Mouse (Mus musculus): ENCODE measurements around the gene Map3k13. TPM values are rescaled to one million over a fixed set of nuclear protein-coding genes. Genes with fewer than 3 reads are reported as not detected.
"Not testable (repeated sequence)": the region's sequence is repeated elsewhere in the genome, so short reads cannot be mapped to it uniquely, and the experiment has no call there.

The Map3k13 gene
- polyA plus RNA-seq, 1 experiment from 2014 or later: 5.1 TPM

DNA sequence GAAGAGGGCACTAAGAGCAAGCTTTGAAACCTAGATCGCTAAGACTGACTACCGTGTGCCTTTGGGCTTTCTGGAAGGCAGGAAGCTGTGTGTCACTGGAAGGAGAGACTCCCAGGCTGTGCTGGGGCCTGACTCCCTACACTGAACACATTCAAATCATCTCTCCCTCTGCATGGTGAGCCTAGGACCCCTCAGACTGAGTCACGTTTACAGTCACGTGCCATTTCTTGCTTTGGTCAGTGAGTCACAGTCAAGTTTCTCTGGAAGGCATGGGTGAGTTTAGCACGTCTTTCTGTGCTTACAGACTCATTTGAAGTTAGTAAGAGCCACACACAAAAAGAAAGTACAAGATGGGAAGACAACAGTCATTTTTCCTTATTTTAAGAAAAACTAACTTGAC lies 107.1 kb downstream of the Map3k13 start:
- no peak overlapping the region for H3K9ac ChIP-seq (ENCODE audit: low read depth, low read length)
- H3K27me3 ChIP-seq (replicated peaks; ENCODE audit: control insufficient read depth, insufficient read depth, low read length): no peaks in the 10 kb centered on the region
- ATAC-seq: no peak
- no peaks in the 10 kb centered on the region for H3K4me1 ChIP-seq (ENCODE audit: control insufficient read depth, insufficient read depth, low read depth, low read length)
- H3K9me3 ChIP-seq (ENCODE audit: control insufficient read depth, low read length): no peaks in the 10 kb centered on the region
- no peak overlapping the region for H3K4me3 ChIP-seq (ENCODE audit: low read length)
- no peak overlapping the region for H3K4me2 ChIP-seq (ENCODE audit: low read length)
- peaks cover 8% of the 10 kb centered on the region for H3K36me3 ChIP-seq (ENCODE audit: control insufficient read depth, insufficient read depth, low read length)
- WGBS: 83% methylated on average over 5 of the region's 5 CpGs
- H3K27ac ChIP-seq (ENCODE audit: low read depth, low read length): no peak overlapping the region

DNA sequence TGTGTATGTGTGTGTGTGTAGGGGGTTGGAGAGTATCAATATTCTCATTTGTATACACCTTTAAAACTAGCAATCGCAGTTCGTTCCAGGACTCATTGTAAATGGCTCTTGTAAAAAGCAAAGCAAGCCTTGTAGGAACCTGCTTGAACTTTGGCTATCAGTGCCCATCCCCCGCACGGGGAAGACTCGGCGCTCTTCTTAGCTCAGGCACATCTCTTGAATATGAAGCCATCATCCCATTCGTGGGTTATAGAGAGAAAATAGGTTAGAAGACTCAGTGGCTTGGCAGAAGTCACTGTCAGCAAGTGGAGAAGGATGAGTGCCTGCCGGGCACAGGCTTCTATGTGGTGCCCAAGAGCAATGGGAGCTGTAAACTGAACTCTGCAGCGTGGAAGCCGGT lies 110.5 kb downstream of the Map3k13 start:
- no peak for ATAC-seq
- WGBS: 90% methylated on average over 10 of the region's 10 CpGs
- H3K4me2 ChIP-seq (ENCODE audit: low read length): no peak overlapping the region
- H3K9ac ChIP-seq (ENCODE audit: low read depth, low read length): no peak overlapping the region
- no peak overlapping the region for H3K4me3 ChIP-seq (ENCODE audit: low read length)
- H3K4me1 ChIP-seq (ENCODE audit: control insufficient read depth, insufficient read depth, low read depth, low read length): no peaks in the 10 kb centered on the region
- no peaks in the 10 kb centered on the region for H3K27me3 ChIP-seq (replicated peaks; ENCODE audit: control insufficient read depth, insufficient read depth, low read length)
- H3K27ac ChIP-seq (ENCODE audit: low read depth, low read length): no peak overlapping the region
- no peaks in the 10 kb centered on the region for H3K9me3 ChIP-seq (ENCODE audit: control insufficient read depth, low read length)
- peaks cover 14% of the 10 kb centered on the region for H3K36me3 ChIP-seq (ENCODE audit: control insufficient read depth, insufficient read depth, low read length)

DNA sequence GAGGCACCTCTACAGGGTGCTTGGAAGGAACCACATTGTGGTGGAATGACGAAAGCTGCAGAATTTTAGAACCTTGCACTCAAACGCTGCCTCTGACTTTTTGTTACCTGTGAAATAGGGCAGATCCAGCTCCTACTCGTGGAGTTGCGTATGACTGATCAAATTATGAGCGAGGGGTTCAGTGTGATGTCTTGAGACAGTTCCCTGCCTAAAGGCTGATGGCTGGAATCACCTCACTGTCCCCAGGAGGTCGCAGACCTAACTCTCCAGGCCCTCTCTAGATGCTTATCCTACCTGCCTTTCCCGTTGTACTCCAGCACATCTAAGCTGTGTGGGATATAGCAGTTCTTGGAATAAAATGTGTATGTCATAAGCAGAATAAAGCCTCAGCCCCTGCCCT lies 111.8 kb downstream of the Map3k13 start:
- ATAC-seq: no peak
- no peaks in the 10 kb centered on the region for H3K27me3 ChIP-seq (replicated peaks; ENCODE audit: control insufficient read depth, insufficient read depth, low read length)
- WGBS: 92% methylated on average over 7 of the region's 7 CpGs
- H3K4me2 ChIP-seq (ENCODE audit: low read length): no peak overlapping the region
- no peaks in the 10 kb centered on the region for H3K9me3 ChIP-seq (ENCODE audit: control insufficient read depth, low read length)
- no peak overlapping the region for H3K9ac ChIP-seq (ENCODE audit: low read depth, low read length)
- H3K36me3 ChIP-seq (ENCODE audit: control insufficient read depth, insufficient read depth, low read length): peaks cover 15% of the 10 kb centered on the region
- H3K4me1 ChIP-seq (ENCODE audit: control insufficient read depth, insufficient read depth, low read depth, low read length): no peaks in the 10 kb centered on the region
- no peak overlapping the region for H3K4me3 ChIP-seq (ENCODE audit: low read length)
- H3K27ac ChIP-seq (ENCODE audit: low read depth, low read length): no peak overlapping the region

DNA sequence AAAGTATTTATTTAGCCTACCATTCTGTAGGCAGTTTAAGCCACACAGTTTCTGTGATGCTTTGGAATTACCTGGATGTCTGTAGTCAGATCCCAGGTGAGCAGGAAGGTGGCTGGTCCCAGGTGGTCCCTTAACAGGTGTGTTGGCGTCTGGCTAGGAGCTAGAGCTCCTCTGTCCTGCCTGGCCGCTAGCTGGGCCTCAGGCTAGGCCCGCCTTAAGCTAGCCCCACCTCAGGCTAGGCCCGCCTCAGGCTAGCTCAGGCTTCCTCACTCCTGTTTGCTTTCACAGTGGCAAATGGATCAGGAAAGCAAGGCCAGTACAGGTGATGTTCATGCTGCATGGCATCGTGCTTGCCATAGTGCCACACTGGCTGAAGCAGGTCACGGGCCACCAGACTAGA lies 112.8 kb downstream of the Map3k13 start:
- ATAC-seq: no peak
- no peaks in the 10 kb centered on the region for H3K9me3 ChIP-seq (ENCODE audit: control insufficient read depth, low read length)
- H3K4me1 ChIP-seq (ENCODE audit: control insufficient read depth, insufficient read depth, low read depth, low read length): no peaks in the 10 kb centered on the region
- no peak overlapping the region for H3K4me3 ChIP-seq (ENCODE audit: low read length)
- H3K36me3 ChIP-seq (ENCODE audit: control insufficient read depth, insufficient read depth, low read length): peaks cover 17% of the 10 kb centered on the region
- no peak overlapping the region for H3K4me2 ChIP-seq (ENCODE audit: low read length)
- no peak overlapping the region for H3K27ac ChIP-seq (ENCODE audit: low read depth, low read length)
- no peak overlapping the region for H3K9ac ChIP-seq (ENCODE audit: low read depth, low read length)
- H3K27me3 ChIP-seq (replicated peaks; ENCODE audit: control insufficient read depth, insufficient read depth, low read length): no peaks in the 10 kb centered on the region
- 98% methylated on average over 6 of the region's 6 CpGs for WGBS

DNA sequence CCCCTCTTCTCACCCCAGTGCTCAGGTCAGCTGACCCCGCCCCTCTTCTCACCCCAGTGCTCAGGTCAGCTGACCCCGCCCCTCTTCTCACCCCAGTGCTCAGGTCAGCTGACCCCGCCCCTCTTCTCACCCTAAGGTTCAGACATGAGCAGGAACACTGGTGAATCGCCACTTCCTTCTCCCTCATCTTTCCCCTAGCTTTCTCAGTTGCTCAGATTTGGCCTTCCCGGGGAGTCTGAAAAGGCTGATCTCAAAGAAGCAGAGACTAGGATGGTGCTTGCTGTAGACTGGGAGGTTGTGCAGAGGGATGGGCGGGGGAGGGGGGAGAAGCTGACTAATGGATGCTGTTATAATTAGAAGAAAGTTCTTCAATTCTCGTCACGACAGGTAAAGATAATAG lies 114.8 kb downstream of the Map3k13 start:
- 37% methylated on average over 6 of the region's 8 CpGs for WGBS
- not testable (repeated sequence) for H3K9me3 ChIP-seq (ENCODE audit: control insufficient read depth, low read length); H3K4me3 ChIP-seq (ENCODE audit: low read length); H3K4me1 ChIP-seq (ENCODE audit: control insufficient read depth, insufficient read depth, low read depth, low read length); ATAC-seq; H3K4me2 ChIP-seq (ENCODE audit: low read length); H3K27ac ChIP-seq (ENCODE audit: low read depth, low read length); H3K27me3 ChIP-seq (replicated peaks; ENCODE audit: control insufficient read depth, insufficient read depth, low read length); H3K9ac ChIP-seq (ENCODE audit: low read depth, low read length)
- peaks cover 18% of the 10 kb centered on the region for H3K36me3 ChIP-seq (ENCODE audit: control insufficient read depth, insufficient read depth, low read length)

DNA sequence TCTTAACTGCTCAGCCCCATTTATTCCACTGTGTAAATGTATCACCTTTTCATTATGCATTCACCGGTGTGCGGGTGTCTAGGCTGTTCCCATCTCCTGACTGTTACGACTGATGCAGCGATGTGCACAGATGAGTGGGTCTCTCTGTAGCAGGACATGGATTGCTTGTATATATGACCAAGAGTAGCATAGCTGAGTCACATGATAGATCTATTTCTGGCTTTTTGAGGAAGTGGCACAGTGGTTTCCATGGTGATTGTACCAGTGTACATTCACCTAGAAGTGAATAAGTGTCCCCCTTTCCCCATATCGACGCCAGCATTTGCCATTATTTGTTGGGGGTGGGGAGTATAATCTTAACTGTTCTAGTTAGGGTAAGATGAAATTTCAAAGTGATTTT lies 119.2 kb downstream of the Map3k13 start:
- Histone ChIP-seq H3K27me3 (replicated peaks; ENCODE audit: control insufficient read depth, insufficient read depth, low read length) (no peaks in the 10 kb centered on the region), H3K4me1 (ENCODE audit: control insufficient read depth, insufficient read depth, low read depth, low read length) (no peaks in the 10 kb centered on the region), H3K4me2 (ENCODE audit: low read length) (no peak overlapping the region), H3K36me3 (ENCODE audit: control insufficient read depth, insufficient read depth, low read length) (peaks cover 19% of the 10 kb centered on the region), H3K4me3 (ENCODE audit: low read length) (no peak overlapping the region), H3K9me3 (ENCODE audit: control insufficient read depth, low read length) (no peaks in the 10 kb centered on the region), H3K9ac (ENCODE audit: low read depth, low read length) (no peak overlapping the region), H3K27ac (ENCODE audit: low read depth, low read length) (no peak overlapping the region)
- ATAC-seq: no peak
- 86% methylated on average over 6 of the region's 6 CpGs for WGBS

DNA sequence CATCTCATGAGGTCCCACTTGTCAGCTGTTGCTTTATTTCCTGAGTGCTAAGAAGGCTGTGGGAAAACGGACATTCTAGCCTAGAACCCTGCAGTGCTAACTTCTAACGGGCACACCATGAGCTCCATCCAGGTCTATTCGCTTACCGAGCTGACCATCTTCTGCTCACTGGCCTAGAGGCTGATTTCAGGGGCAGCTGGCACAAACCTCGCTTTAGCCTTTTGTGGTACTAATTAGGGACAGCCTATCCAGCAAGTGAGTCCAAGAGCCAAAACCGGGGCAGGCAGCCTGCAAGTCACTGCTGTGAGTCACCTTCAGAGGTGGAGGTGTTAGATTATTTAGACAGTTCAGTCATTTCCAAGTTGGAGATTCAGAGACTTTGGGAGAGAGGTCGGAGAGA lies 122.5 kb downstream of the Map3k13 start:
- Histone ChIP-seq H3K9ac (ENCODE audit: low read depth, low read length) (no peak overlapping the region), H3K4me1 (ENCODE audit: control insufficient read depth, insufficient read depth, low read depth, low read length) (no peaks in the 10 kb centered on the region), H3K36me3 (ENCODE audit: control insufficient read depth, insufficient read depth, low read length) (peaks cover 18% of the 10 kb centered on the region), H3K4me2 (ENCODE audit: low read length) (no peak overlapping the region), H3K27ac (ENCODE audit: low read depth, low read length) (no peak overlapping the region), H3K9me3 (ENCODE audit: control insufficient read depth, low read length) (no peaks in the 10 kb centered on the region), H3K27me3 (replicated peaks; ENCODE audit: control insufficient read depth, insufficient read depth, low read length) (no peaks in the 10 kb centered on the region), H3K4me3 (ENCODE audit: low read length) (no peak overlapping the region)
- no peak for ATAC-seq
- 78% methylated on average over 7 of the region's 7 CpGs for WGBS

DNA sequence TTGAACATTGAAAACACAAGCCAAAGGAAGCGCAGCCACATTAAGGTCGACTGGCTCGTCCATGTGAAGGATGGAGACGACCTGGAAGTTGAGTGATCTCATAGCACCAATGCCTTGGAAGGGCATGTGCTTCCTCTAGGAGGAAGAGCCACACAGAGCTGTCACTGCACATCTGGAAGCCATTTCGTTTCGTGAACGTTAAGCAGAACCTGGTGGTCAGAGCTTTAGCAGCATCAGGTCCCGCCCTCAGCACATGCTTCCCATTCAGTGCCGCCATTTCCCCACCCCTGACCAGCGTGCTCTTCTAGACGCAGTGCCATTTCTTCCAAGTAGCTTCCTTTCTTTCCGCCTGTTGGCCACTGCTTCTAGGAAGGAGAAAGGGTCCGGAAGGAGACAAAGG lies 134.3 kb downstream of the Map3k13 start:
- Histone ChIP-seq H3K27me3 (replicated peaks; ENCODE audit: control insufficient read depth, insufficient read depth, low read length) (no peaks in the 10 kb centered on the region), H3K9ac (ENCODE audit: low read depth, low read length) (no peak overlapping the region), H3K27ac (ENCODE audit: low read depth, low read length) (no peak overlapping the region), H3K36me3 (ENCODE audit: control insufficient read depth, insufficient read depth, low read length) (peaks cover 22% of the 10 kb centered on the region), H3K4me1 (ENCODE audit: control insufficient read depth, insufficient read depth, low read depth, low read length) (no peaks in the 10 kb centered on the region), H3K4me3 (ENCODE audit: low read length) (no peak overlapping the region), H3K4me2 (ENCODE audit: low read length) (no peak overlapping the region), H3K9me3 (ENCODE audit: control insufficient read depth, low read length) (no peaks in the 10 kb centered on the region)
- WGBS: 82% methylated on average over 13 of the region's 13 CpGs
- ATAC-seq: no peak

DNA sequence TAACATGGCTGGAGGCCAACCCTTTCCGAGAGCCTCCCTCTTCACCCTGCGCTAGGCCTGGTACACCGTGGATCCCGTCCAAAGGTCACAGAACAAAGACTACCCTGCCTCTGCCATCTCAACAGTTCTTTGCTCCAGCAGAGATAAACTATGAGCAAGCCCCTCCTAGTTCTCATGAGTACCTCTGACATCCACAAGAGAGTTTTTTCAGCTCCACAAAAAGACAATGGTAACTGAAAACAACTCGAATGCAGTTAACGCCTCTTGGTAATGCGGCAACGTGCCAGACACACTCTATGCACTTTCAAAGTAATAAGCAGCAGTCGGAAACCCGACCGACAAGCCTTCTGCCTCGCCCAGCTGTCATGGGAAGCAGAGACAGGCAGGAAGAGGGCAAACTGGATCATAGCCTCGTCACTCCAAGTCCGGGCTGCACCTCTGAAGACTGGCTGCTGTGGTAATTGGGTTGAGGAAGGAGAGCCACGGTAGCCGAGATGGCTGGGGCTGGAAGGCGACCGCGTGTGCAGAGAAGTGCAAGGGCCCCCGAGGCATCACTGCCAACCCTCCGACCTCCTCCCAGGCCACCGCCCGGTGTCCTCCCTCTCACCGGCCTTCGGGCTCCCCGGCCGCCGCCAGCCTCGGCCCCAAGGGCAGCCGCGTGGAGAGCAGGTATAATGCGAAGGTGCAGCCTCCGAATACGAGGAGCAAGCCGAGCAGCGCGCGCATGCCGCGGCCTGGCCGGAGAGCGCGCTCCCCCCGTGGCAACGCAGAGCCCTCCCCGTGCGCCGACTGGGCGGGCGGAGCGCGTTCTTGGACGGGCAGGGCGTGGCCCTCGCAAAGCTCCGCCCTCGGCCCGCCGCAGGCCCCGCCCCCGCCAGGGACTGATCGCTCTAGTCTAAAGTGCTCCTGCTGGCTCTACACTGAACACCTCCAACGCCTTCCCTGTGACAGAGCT lies 152.9 kb downstream of the Map3k13 start, which contains the start of gene Tmem41a:
Gene Tmem41a, minus strand, starts transcription at position 792 of the 955 bp plus-strand sequence.
- peak; percentile 98 for ATAC-seq
- H3K4me2 ChIP-seq (ENCODE audit: low read length): peak within 1 kb of the TSS; percentile 82
- peak within 1 kb of the TSS; percentile 82 for H3K27ac ChIP-seq (ENCODE audit: low read depth, low read length)
- peak within 1 kb of the TSS; percentile 84 for H3K4me3 ChIP-seq (ENCODE audit: low read length)
- peak within 1 kb of the TSS; percentile 88 for H3K9ac ChIP-seq (ENCODE audit: low read depth, low read length)
- H3K27me3 ChIP-seq (replicated peaks; ENCODE audit: control insufficient read depth, insufficient read depth, low read length): no peaks in the 10 kb centered on the region
- H3K36me3 ChIP-seq (ENCODE audit: control insufficient read depth, insufficient read depth, low read length): no peaks in the 10 kb centered on the region
- H3K4me1 ChIP-seq (ENCODE audit: control insufficient read depth, insufficient read depth, low read depth, low read length): peaks cover 9% of the 10 kb centered on the region
- WGBS: under 1% methylated on average over 51 of the region's 63 CpGs
- H3K9me3 ChIP-seq (ENCODE audit: control insufficient read depth, low read length): no peaks in the 10 kb centered on the region

All from hindbrain, embryonic 16.5 days (tissue).